Mouse (Mus musculus): ENCODE data around the gene Rfng.

- TF ChIP-seq GATA1 (IDR thresholded peaks at IDR 0.05; ENCODE audit: borderline replicate concordance, low read length): no peak
- TF ChIP-seq FLI1 (IDR thresholded peaks at IDR 0.05; ENCODE audit: low read length): no peak
Measured at GRCm38 (mm10) chr11:120731395-120731794, 52.6 kb downstream of the Rfng start.

Data from megakaryocyte, embryonic 14.5 days (primary cell).